Mouse (Mus musculus): ENCODE data around the gene Cdk12. TPM values are rescaled to one million over a fixed set of nuclear protein-coding genes. Genes with fewer than 3 reads are reported as not detected.

Gene Cdk12
- polyA plus RNA-seq, 1 experiment from 2014 or later: 13.6 TPM

- H3K9ac ChIP-seq (replicated peaks): peak overlapping the region; percentile 90
- peak; percentile 14; the same call in 1 of the 2 replicates for ATAC-seq (replicated peaks)
- peak overlapping the region; percentile 98 for H3K27ac ChIP-seq (replicated peaks)
- no peaks in the 10 kb centered on the region for H3K27me3 ChIP-seq
- H3K4me2 ChIP-seq (replicated peaks): peak overlapping the region; percentile 91
- H3K36me3 ChIP-seq: no peaks in the 10 kb centered on the region
- peaks cover 74% of the 10 kb centered on the region for H3K4me1 ChIP-seq
- 5% methylated on average over 9 of the region's 9 CpGs for WGBS
- H3K9me3 ChIP-seq: no peaks in the 10 kb centered on the region
- peak overlapping the region; percentile 79 for H3K4me3 ChIP-seq
Observed at GRCm38 (mm10) chr11:98295013-98295585, 92.2 kb downstream of the Cdk12 start.

- 2% methylated on average over 5 of the region's 5 CpGs for WGBS
- peak overlapping the region; percentile 91 for H3K4me2 ChIP-seq (replicated peaks)
- H3K36me3 ChIP-seq: no peaks in the 10 kb centered on the region
- peak; percentile 53 for ATAC-seq (replicated peaks)
- H3K9ac ChIP-seq (replicated peaks): peak overlapping the region; percentile 90
- H3K4me3 ChIP-seq: peak overlapping the region; percentile 79; the same call in 1 of the 2 replicates
- H3K27me3 ChIP-seq: no peaks in the 10 kb centered on the region
- H3K4me1 ChIP-seq: peaks cover 63% of the 10 kb centered on the region
- H3K9me3 ChIP-seq: no peaks in the 10 kb centered on the region
- peak overlapping the region; percentile 98 for H3K27ac ChIP-seq (replicated peaks)
Observed at GRCm38 (mm10) chr11:98296277-98296676, 93.4 kb downstream of the Cdk12 start.

- Histone ChIP-seq H3K4me1 (peaks cover 56% of the 10 kb centered on the region), H3K4me2 (replicated peaks) (no peak overlapping the region)
Observed at GRCm38 (mm10) chr11:98296916-98297315, 94.1 kb downstream of the Cdk12 start.

GRCm38 (mm10) chr11:98297778-98298177 is 94.9 kb downstream of the Cdk12 start:
- peaks cover 56% of the 10 kb centered on the region for H3K4me1 ChIP-seq
- no peaks in the 10 kb centered on the region for H3K36me3 ChIP-seq
- no peak for ATAC-seq (replicated peaks)
- H3K27me3 ChIP-seq: no peaks in the 10 kb centered on the region
- H3K9me3 ChIP-seq: no peaks in the 10 kb centered on the region
- WGBS: 23% methylated on average over 7 of the region's 7 CpGs
- H3K9ac ChIP-seq (replicated peaks): peak overlapping the region; percentile 23; the same call in 1 of the 2 replicates
- H3K4me2 ChIP-seq (replicated peaks): no peak overlapping the region
- H3K4me3 ChIP-seq: no peak overlapping the region
- no peak overlapping the region for H3K27ac ChIP-seq (replicated peaks)

More at GRCm38 (mm10) chr11:98296916-98297315, 94.1 kb downstream of the Cdk12 start:
- 74% methylated on average over 2 of the region's 2 CpGs for WGBS
- Histone ChIP-seq H3K27me3 (no peaks in the 10 kb centered on the region), H3K27ac (replicated peaks) (peak overlapping the region; percentile 98), H3K4me3 (no peak overlapping the region), H3K9me3 (no peaks in the 10 kb centered on the region), H3K36me3 (no peaks in the 10 kb centered on the region), H3K9ac (replicated peaks) (peak overlapping the region; percentile 90; the same call in 1 of the 2 replicates)
- no peak for ATAC-seq (replicated peaks)

GRCm38 (mm10) chr11:98298484-98299205 is 95.8 kb downstream of the Cdk12 start:
- H3K4me3 ChIP-seq: no peak overlapping the region
- H3K9me3 ChIP-seq: no peaks in the 10 kb centered on the region
- no peaks in the 10 kb centered on the region for H3K27me3 ChIP-seq
- H3K4me1 ChIP-seq: peaks cover 52% of the 10 kb centered on the region
- H3K4me2 ChIP-seq (replicated peaks): no peak overlapping the region
- no peak overlapping the region for H3K9ac ChIP-seq (replicated peaks)
- ATAC-seq (replicated peaks): no peak
- WGBS: under 1% methylated on average over 10 of the region's 10 CpGs
- H3K36me3 ChIP-seq: no peaks in the 10 kb centered on the region
- no peak overlapping the region for H3K27ac ChIP-seq (replicated peaks)

GRCm38 (mm10) chr11:98313790-98314323 is 111.0 kb downstream of the Cdk12 start:
- H3K4me1 ChIP-seq: peaks cover 38% of the 10 kb centered on the region
- H3K27ac ChIP-seq (replicated peaks): peak overlapping the region; percentile 77
- no peaks in the 10 kb centered on the region for H3K9me3 ChIP-seq
- peak; percentile 76 for ATAC-seq (replicated peaks)
- peak overlapping the region; percentile 15 for H3K4me3 ChIP-seq
- H3K9ac ChIP-seq (replicated peaks): peak overlapping the region; percentile 33
- WGBS: under 1% methylated on average over 26 of the region's 26 CpGs
- H3K4me2 ChIP-seq (replicated peaks): peak overlapping the region; percentile 38
- H3K36me3 ChIP-seq: no peaks in the 10 kb centered on the region
- peaks cover 43% of the 10 kb centered on the region; the same call in 1 of the 2 replicates for H3K27me3 ChIP-seq

GRCm38 (mm10) chr11:98317479-98317878 is 114.6 kb downstream of the Cdk12 start:
- Histone ChIP-seq H3K4me1 (peaks cover 72% of the 10 kb centered on the region), H3K27ac (replicated peaks) (peak overlapping the region; percentile 97), H3K4me3 (0 out of 2 replicates have a peak overlapping the region, but pooled peaks have one; percentile 1), H3K4me2 (replicated peaks) (peak overlapping the region; percentile 44), H3K9ac (replicated peaks) (0 out of 2 replicates have a peak overlapping the region, but pooled peaks have one; percentile 4), H3K36me3 (no peaks in the 10 kb centered on the region), H3K9me3 (no peaks in the 10 kb centered on the region), H3K27me3 (peaks cover 65% of the 10 kb centered on the region)
- WGBS: 2% methylated on average over 7 of the region's 7 CpGs
- ATAC-seq (replicated peaks): no peak

GRCm38 (mm10) chr11:98318421-98319116 is 115.7 kb downstream of the Cdk12 start:
- H3K36me3 ChIP-seq: no peaks in the 10 kb centered on the region
- H3K4me3 ChIP-seq: peak overlapping the region; percentile 13
- no peaks in the 10 kb centered on the region for H3K9me3 ChIP-seq
- H3K4me1 ChIP-seq: peaks cover 81% of the 10 kb centered on the region
- H3K27me3 ChIP-seq: peaks cover 68% of the 10 kb centered on the region
- 0 out of 2 replicates have a peak overlapping the region, but pooled peaks have one; percentile 14 for H3K9ac ChIP-seq (replicated peaks)
- peak; percentile 21; the same call in 1 of the 2 replicates for ATAC-seq (replicated peaks)
- 1% methylated on average over 14 of the region's 14 CpGs for WGBS
- peak overlapping the region; percentile 44 for H3K4me2 ChIP-seq (replicated peaks)
- peak overlapping the region; percentile 97 for H3K27ac ChIP-seq (replicated peaks)

GRCm38 (mm10) chr11:98319120-98319519 is 116.3 kb downstream of the Cdk12 start:
- ATAC-seq (replicated peaks): peak; percentile 59
- Histone ChIP-seq H3K9ac (replicated peaks) (no peak overlapping the region), H3K4me1 (peaks cover 81% of the 10 kb centered on the region)

GRCm38 (mm10) chr11:98319544-98319943 is 116.7 kb downstream of the Cdk12 start:
- H3K27me3 ChIP-seq: peaks cover 72% of the 10 kb centered on the region
- 9% methylated on average over 4 of the region's 4 CpGs for WGBS
- H3K9me3 ChIP-seq: no peaks in the 10 kb centered on the region
- H3K36me3 ChIP-seq: no peaks in the 10 kb centered on the region
- H3K4me1 ChIP-seq: peaks cover 79% of the 10 kb centered on the region
- no peak for ATAC-seq (replicated peaks)
- H3K4me2 ChIP-seq (replicated peaks): peak overlapping the region; percentile 44
- 0 out of 2 replicates have a peak overlapping the region, but pooled peaks have one; percentile 13 for H3K4me3 ChIP-seq
- peak overlapping the region; percentile 97 for H3K27ac ChIP-seq (replicated peaks)
- no peak overlapping the region for H3K9ac ChIP-seq (replicated peaks)

More at GRCm38 (mm10) chr11:98319120-98319519, 116.3 kb downstream of the Cdk12 start:
- H3K4me3 ChIP-seq: peak overlapping the region; percentile 13; the same call in 1 of the 2 replicates
- 0% methylated on average over 15 of the region's 15 CpGs for WGBS
- peak overlapping the region; percentile 97 for H3K27ac ChIP-seq (replicated peaks)
- H3K27me3 ChIP-seq: peaks cover 74% of the 10 kb centered on the region
- no peaks in the 10 kb centered on the region for H3K9me3 ChIP-seq
- H3K4me2 ChIP-seq (replicated peaks): peak overlapping the region; percentile 44
- H3K36me3 ChIP-seq: no peaks in the 10 kb centered on the region

GRCm38 (mm10) chr11:98319944-98320343 is 117.1 kb downstream of the Cdk12 start:
- 6% methylated on average over 2 of the region's 2 CpGs for WGBS
- Histone ChIP-seq H3K4me1 (peaks cover 79% of the 10 kb centered on the region), H3K27me3 (peaks cover 73% of the 10 kb centered on the region), H3K4me2 (replicated peaks) (peak overlapping the region; percentile 44), H3K36me3 (no peaks in the 10 kb centered on the region), H3K9me3 (no peaks in the 10 kb centered on the region), H3K4me3 (no peak overlapping the region), H3K9ac (replicated peaks) (peak overlapping the region; percentile 33; the same call in 1 of the 2 replicates), H3K27ac (replicated peaks) (peak overlapping the region; percentile 97)
- ATAC-seq (replicated peaks): no peak

Data from forebrain, embryonic 15.5 days (tissue).